Mouse (Mus musculus) heart, adult 2 months (tissue): Measurements from ENCODE around the gene Sacs.

Source experiments
- CTCF ChIP-seq: fragments of 200-600 bp; IDR thresholded peaks from 2 replicates; pipeline ENCODE4 v1.8.1; 2022; ENCODE audit warnings: antibody characterized with exemption, mild to moderate bottlenecking, moderate library complexity
- POLR2A ChIP-seq: fragments of 200-500 bp; IDR thresholded peaks from 2 replicates; pipeline ENCODE4 v1.6.1; 2011; ENCODE audit warnings: mild to moderate bottlenecking, low read depth, low read length, control low read depth; ENCODE audit not compliant: insufficient read depth

GRCm38 (mm10) chr14:61252596-61253388 is 114.5 kb downstream of the Sacs start:
- TF ChIP-seq POLR2A (0 out of 2 replicates have a peak, but pooled peaks have one; percentile 25), CTCF (no peak)
